Mouse (Mus musculus) lung, postnatal 10 days (tissue): ENCODE data around the gene Rsl1d1.

ENCODE experiments used
- DNase-seq: peaks from one replicate; pipeline ENCODE4 v3.0.0; 2021

Rsl1d1 gene

GRCm38 (mm10) chr16:11154500-11154899, 48.6 kb downstream of the Rsl1d1 start:
- no peak for DNase-seq

GRCm38 (mm10) chr16:11143706-11144483, 59.2 kb downstream of the Rsl1d1 start:
- DNase-seq = peak; percentile 98
